Mouse (Mus musculus) G1E-ER4 (cell line): ENCODE measurements around the gene Fbxl5. TPM values are rescaled to one million over a fixed set of nuclear protein-coding genes. Genes with fewer than 3 reads are reported as not detected.

ENCODE experiments used
- GATA1 ChIP-seq: IDR thresholded peaks from one replicate; pipeline ENCODE4 v1.8.0; 2012; ENCODE audit warnings: low read length, inconsistent platforms
- polyA plus RNA-seq: library from polyadenylated mRNA; stranded (reverse); fragments of >175 nt; gene quantifications from 2 replicates; pipeline ENCODE4 v1.2.3, GENCODE M21; 2012

The Fbxl5 gene
- polyA plus RNA-seq, 1 experiment: 12.0 TPM

DNA sequence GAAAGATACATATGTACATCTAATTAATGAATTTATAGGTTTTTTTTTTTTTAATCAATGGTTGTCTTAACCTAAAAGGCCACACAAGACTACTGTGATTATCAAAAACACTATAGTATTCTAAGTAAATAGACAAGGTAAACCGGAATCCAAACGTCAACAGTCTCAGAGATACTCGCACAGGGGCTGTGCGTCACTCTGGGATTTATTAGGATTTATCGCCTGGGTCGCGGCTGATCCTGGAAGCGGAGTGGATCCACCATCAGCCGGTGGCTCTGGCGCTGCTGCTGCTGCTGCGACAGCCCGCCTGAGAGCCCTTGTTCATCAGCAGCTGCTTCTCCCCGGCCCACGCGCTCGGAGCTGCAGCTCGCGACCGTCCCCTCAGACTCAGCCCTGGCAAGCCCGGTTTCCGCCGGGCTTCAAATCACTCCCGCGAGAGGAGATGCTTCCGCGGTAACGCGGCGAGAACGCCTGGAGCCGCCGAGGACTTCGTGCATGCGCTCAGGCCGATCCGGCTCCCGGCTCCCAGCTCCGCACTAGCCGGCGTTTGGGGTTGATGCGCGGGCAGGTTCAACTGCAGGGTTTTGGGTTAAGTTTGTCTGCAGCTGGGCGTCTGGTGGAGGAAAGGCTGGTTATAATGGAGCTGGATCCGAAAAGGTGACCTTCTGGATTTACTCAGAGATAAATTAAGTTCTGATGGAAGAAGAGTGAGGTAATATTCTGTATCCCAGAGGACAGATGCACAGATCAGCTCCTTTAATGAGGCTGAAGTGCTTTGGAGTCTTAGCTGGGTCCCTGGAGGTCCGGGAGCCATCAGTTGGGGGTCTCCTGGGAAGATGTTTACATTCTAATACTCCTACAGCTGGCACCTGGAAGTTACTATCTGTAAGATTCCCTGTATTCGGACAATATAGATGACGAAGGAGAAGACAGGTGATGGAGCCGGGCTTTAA, 13.4 kb downstream of the Fbxl5 start:
- TF ChIP-seq GATA1: no peak

DNA sequence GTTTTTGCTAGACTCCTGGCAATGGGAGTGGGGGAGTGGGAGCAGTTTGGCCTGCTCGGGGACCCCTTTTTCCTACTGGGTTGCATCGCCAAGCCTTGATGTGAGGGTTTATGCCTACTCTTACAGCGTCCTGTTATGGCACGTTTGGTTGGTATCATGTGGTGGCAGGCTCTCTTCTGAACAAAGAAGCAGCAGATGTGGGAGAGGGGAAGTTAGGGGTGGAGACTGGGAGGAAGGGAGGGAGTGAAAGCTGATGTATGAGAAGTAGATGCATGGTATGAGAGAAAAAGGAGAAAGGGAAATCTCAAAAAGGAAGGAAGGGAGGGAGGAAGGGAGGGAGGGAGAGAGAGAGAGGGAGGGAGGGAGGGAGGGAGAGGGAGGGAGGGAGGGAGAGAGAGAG, 14.5 kb downstream of the Fbxl5 start:
- TF ChIP-seq GATA1: no peak

- no peak for TF ChIP-seq GATA1
Observed at GRCm38 (mm10) chr5:43806340-43806739, 15.1 kb downstream of the Fbxl5 start.

GRCm38 (mm10) chr5:43805401-43805800, 16.0 kb downstream of the Fbxl5 start:
- TF ChIP-seq GATA1: no peak

DNA sequence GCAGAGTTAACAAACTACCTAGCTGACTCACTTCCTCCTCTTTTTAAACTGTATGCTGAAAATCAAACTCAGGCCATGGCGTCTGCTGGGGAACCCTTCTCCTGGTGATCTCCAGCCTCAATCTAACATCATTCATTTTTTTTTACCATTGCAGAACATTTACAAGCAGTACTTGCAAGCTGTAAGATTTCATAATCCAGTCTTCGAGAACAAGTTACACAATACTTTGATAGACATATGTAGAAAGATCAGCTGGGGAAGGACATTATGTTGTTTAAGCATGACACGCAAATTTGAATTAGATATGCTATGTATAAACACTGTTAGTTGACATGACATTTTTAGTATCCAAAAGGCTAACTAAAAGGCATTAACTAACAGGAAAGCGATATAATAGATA, 19.6 kb downstream of the Fbxl5 start:
- no peak for TF ChIP-seq GATA1

DNA sequence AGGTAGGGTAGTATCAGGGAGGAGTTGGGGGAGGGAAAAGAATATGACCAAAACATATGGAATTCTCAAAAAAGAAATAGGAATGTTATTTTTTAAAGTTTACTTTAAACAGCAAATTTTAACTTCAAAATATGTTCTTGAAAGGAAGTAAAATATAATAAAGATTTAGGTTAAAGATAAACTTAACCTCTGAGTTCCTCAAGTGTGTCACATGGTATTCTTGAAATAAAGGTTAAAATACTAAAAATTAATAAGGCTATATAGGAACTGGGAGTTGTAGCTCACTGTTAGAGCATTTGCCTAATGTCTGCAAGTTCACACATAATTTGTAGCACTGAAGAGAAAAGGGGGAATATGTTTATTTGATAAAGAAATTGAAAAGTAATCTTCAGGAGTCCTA, 20.2 kb downstream of the Fbxl5 start:
- no peak for TF ChIP-seq GATA1

DNA sequence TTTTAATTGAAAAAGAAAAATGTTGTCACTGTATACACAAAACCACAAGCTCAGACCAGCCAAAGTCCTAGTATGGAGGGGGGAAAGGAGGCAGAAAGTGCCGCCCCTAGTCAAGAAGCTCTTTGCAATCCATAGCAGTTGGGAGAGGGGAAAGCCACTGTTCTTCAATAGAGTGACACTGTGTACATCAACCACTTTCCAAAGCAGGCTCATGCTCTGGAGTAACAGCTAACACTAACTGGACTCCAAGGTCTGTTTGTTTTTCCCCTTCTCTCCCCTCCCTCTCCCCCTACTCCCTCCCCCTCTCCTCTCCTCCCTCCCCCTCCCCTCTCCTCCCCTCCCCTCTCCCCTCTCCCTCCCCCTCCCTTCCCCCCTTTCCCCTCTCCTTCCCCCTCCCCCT, 20.7 kb downstream of the Fbxl5 start:
- TF ChIP-seq GATA1: no peak

DNA sequence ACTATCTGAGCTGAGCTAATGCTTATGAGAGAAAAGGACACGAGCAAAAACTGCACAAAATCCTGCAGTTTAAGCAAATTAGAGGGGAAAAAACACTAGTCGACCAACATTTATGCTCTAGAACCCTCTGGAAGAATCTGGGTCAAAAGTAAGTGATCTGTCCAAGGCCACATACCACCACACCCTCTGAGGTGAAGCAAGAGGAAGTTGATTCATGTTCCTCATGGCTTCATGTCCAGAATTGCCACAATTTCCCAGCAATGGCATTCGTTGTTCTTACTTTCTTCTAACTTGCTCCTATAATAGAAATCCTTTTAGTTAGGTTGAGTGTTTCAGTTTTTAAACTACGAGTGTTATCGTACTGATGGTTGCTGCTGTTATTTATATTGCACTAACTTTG, 21.9 kb downstream of the Fbxl5 start:
- no peak for TF ChIP-seq GATA1

GRCm38 (mm10) chr5:43792354-43792753, 29.1 kb downstream of the Fbxl5 start:
- no peak for TF ChIP-seq GATA1

- no peak for TF ChIP-seq GATA1
Observed at GRCm38 (mm10) chr5:43787976-43788752, 33.3 kb downstream of the Fbxl5 start.

- no peak for TF ChIP-seq GATA1
Observed at GRCm38 (mm10) chr5:43786607-43787006, 34.8 kb downstream of the Fbxl5 start.

DNA sequence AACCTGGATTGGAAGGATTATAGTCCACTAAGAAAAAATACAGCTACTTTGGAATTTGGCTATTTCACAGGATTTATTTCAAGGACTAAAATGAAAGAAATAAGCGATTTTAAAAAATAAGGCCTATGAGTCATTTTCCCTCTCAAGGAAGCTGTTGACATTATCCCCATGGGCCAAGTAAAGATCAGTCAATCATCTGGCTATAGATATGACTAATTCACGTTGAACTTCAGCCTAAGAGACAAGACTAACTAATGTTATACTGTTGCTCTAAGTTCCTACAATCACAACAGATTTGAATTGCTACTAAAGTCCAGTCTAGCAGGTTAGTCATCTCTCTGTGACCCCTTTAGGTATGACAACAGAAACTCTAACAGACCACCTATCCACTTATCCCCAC, 37.4 kb downstream of the Fbxl5 start:
- TF ChIP-seq GATA1: no peak

DNA sequence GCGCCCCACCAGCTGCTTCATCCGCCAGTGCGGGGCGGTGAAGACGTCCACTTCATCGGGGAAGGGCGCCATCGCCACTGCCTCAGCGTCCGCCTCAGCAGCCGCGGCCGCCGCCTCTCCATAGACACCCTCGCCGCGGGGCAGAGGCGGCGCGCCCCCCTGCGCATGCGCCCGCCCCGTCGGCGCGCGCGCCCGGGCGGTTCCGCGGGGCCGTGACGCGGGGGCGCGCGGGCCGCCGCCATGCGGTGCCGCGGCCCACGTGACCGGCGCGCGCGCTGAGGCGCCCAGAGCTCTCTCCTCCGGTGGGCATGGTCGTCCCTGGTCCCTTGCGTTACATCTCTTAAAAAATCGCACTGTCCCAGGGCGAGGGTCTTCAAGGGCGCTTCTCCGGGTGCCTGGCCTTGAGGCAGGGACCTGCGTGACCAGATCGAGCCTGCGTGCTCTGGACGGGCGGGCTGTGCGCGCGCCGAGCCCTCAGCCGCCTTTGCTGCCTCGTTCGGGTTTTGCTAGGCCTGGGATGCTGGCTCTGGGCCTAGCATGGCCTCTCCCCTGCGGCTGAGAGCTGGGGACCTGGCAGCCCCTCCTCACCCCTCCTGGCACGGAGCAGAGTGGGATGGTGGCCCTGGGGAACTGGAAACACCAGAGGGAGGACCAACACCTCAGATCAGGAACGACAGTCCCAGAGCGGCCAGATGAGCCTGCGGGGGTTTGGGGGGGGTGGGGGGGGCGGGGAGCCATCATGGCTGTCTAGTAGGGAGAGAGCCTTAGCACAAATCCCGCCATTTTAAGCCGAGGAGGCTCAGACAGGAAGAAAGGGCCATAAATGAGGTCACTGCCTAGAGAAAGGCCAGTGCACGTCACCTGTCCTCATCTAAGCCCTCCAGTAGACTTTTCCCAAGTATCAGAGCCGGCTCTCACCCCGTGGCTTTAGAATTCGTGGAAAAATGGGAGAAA, 39.2 kb downstream of the Fbxl5 start:
- no peak for TF ChIP-seq GATA1

DNA sequence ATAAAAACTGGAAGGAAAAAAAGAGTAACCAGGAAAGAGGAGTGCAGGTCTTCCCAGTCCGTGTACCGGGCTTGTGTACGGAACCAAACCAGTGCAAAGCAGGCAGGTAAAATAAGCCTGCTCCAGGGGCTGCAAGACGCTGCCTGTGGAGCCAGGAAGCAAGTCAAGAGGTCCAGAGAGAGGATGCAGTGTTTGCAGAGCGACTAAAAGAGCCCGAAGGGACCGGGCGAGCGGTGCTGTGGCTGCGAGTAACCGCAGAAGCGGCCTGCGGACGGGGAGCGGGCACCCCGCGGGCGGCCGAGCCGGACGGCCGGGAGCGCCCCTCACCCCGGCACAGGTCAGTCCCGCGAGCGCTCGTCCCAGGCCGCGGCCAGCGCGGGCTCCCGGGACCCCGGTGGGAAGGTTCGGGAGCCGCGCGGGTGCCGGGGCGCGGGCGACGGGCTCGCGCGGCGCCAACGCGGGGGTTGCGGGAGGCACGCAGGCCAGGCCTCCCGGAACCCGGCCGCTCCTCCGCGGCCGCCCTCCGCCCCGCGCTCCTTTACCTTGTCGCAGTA, 39.9 kb downstream of the Fbxl5 start:
- TF ChIP-seq GATA1: no peak

GRCm38 (mm10) chr5:43778583-43778982, 42.9 kb downstream of the Fbxl5 start:
- TF ChIP-seq GATA1: no peak
